Mouse (Mus musculus) liver, embryonic 15.5 days (tissue): ENCODE measurements at regions not wholly inside any gene's neighbourhood (a gene's known extent, or its start where the extent isn't known, plus 50 kb on each side); places are given as distances from the start of the nearest gene placed in this dataset.

Experiments
- ATAC-seq: fragments of 200-750 bp; cut with Nextera tagmentation; 2 replicates; pipeline ENCODE4 v1.8.0; 2017; ENCODE audit warnings: moderate number of reproducible peaks, mild to moderate bottlenecking, moderate library complexity; ENCODE audit not compliant: insufficient read depth
- H3K27ac ChIP-seq: fragments of 300-500 bp; sonication (generic); replicated peaks from 2 replicates; pipeline ENCODE4 v1.5.1; 2015; ENCODE audit warnings: mild to moderate bottlenecking, inconsistent platforms
- H3K27me3 ChIP-seq: fragments of 300-500 bp; sonication (generic); 2 replicates; pipeline ENCODE4 v1.6.1; 2015; ENCODE audit warnings: mild to moderate bottlenecking, inconsistent platforms
- H3K36me3 ChIP-seq: fragments of 300-500 bp; sonication (generic); replicated peaks from 2 replicates; pipeline ENCODE4 v1.6.1; 2015; ENCODE audit warnings: moderate library complexity, mild to moderate bottlenecking, inconsistent platforms
- H3K4me1 ChIP-seq: fragments of 300-500 bp; sonication (generic); replicated peaks from 2 replicates; pipeline ENCODE4 v1.6.1; 2015; ENCODE audit warnings: inconsistent platforms
- H3K4me2 ChIP-seq: fragments of 300-500 bp; sonication (generic); 2 replicates; pipeline ENCODE4 v1.6.1; 2015; ENCODE audit warnings: moderate library complexity, mild to moderate bottlenecking, inconsistent platforms
- H3K4me3 ChIP-seq: fragments of 300-500 bp; sonication (generic); replicated peaks from 2 replicates; pipeline ENCODE4 v1.5.1; 2015; ENCODE audit warnings: mild to moderate bottlenecking, inconsistent platforms
- H3K9ac ChIP-seq: fragments of 300-500 bp; sonication (generic); 2 replicates; pipeline ENCODE4 v1.6.1; 2015; ENCODE audit warnings: moderate library complexity, mild to moderate bottlenecking, inconsistent platforms
- H3K9me3 ChIP-seq: fragments of 300-500 bp; sonication (generic); replicated peaks from 2 replicates; pipeline ENCODE4 v1.6.1; 2016; ENCODE audit warnings: inconsistent platforms
- WGBS: fragments of 180-500 bp; shearing (Covaris S2); methylation state at CpG from one replicate; pipeline ENCODE4 v1.1.7; 2015; ENCODE audit warnings: mixed read lengths; ENCODE audit not compliant: insufficient replicate concordance; 5-methylcytosine and 5-hydroxymethylcytosine counted together

- H3K27ac ChIP-seq: no peak overlapping the region
- no peaks in the 10 kb centered on the region for H3K27me3 ChIP-seq
- H3K9ac ChIP-seq: no peak overlapping the region
- no peak overlapping the region for H3K4me3 ChIP-seq
- ATAC-seq: 0 out of 2 replicates have a peak, but pooled peaks have one; percentile 31
- H3K9me3 ChIP-seq: no peaks in the 10 kb centered on the region
- no peaks in the 10 kb centered on the region for H3K36me3 ChIP-seq
- no peaks in the 10 kb centered on the region for H3K4me1 ChIP-seq
- no peak overlapping the region for H3K4me2 ChIP-seq
Observed at GRCm38 (mm10) chr5:46578540-46579173, 721.2 kb upstream of the Lcorl start.

GRCm38 (mm10) chr5:46573869-46574268, 716.5 kb upstream of the Lcorl start:
- Histone ChIP-seq H3K27me3 (no peaks in the 10 kb centered on the region), H3K36me3 (no peaks in the 10 kb centered on the region), H3K27ac (no peak overlapping the region), H3K9me3 (no peaks in the 10 kb centered on the region), H3K4me2 (no peak overlapping the region), H3K4me3 (no peak overlapping the region), H3K4me1 (no peaks in the 10 kb centered on the region), H3K9ac (no peak overlapping the region)
- 55% methylated on average over 1 of the region's 1 CpGs for WGBS
- ATAC-seq: no peak

- Histone ChIP-seq H3K4me2 (no peak overlapping the region), H3K27ac (no peak overlapping the region), H3K36me3 (no peaks in the 10 kb centered on the region), H3K4me3 (no peak overlapping the region), H3K9ac (no peak overlapping the region), H3K27me3 (no peaks in the 10 kb centered on the region), H3K4me1 (no peaks in the 10 kb centered on the region), H3K9me3 (no peaks in the 10 kb centered on the region)
- WGBS: 69% methylated on average over 7 of the region's 7 CpGs
- no peak for ATAC-seq
Observed at GRCm38 (mm10) chr5:46573280-46573670, 715.9 kb upstream of the Lcorl start.

DNA sequence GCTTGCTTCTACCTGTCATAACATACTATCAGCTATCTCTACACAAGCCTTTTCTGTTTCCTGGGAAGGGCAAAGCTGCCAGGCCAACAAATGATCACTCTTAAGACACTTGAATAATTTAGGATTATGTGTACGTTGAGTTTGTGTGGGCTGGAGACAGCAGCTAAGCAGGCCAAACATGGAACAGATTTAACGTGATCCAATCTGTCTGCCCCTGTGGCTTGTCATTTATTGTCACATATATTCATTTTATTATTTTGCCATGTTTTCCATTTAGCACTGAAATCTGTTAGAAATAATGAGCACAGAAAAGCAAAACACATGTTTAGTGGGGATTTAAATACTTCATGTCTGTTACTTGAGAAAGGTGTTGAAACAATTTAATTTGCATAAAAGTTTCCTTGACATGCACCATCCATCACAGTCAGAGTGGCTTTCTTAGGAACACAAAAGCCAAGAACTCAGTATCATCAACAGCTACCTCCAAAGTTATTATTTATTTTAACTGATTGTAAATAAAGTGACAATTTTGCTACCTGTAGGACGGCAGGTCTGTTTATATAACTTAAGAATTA, 699.4 kb upstream of the Lcorl start:
- H3K4me2 ChIP-seq: no peak overlapping the region
- no peaks in the 10 kb centered on the region for H3K27me3 ChIP-seq
- H3K27ac ChIP-seq: no peak overlapping the region
- WGBS: 67% methylated on average over 3 of the region's 3 CpGs
- no peak overlapping the region for H3K4me3 ChIP-seq
- H3K9ac ChIP-seq: no peak overlapping the region
- H3K9me3 ChIP-seq: no peaks in the 10 kb centered on the region
- H3K36me3 ChIP-seq: no peaks in the 10 kb centered on the region
- no peaks in the 10 kb centered on the region for H3K4me1 ChIP-seq
- ATAC-seq: no peak

DNA sequence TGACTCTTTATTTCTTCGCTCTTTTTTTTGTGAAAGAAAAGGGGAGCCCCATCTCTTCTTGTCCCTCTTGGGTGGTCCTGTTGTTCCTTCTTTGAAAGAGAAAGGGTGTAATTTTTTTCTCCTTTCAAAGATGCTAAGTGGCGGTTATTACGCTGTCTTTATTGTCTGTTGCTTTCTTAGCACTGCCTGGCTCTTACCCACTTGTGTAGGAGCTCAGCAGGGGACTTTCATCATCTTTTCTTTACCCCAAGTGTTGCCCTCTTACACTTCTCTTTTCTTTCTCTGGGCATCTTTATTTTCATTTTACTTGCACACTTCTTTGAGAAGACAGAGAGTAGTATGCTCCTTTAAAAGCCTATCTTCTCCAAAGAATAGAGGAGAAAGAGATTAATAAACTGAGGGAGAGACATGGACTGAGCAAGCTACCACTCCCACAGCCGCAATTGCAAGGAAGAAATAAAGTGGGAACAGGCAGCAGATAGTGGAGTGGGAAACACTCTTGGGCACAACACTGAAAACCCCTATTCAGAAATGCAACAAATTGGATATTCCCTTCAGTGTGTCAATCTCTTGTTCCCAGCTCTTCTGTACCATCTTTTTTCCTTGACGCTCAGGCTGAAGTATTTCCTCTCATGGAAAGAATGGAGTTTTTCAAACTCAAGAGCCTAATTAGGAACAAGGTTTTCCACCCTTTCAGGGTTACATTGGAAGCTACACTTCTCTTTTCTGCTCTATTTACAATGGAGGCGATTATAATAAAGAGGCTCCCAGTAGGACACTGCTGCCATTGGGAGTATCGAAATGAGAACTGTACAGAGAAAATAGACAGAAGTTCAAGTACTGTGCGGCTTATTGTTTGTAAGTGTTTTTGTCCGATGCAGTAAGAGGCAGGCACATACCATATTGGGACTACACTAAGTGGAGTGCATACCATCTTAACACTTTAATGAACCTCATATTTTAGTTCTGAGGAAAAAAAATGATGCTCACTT, 684.2 kb upstream of the Lcorl start:
- no peak overlapping the region for H3K4me3 ChIP-seq
- no peak overlapping the region for H3K27ac ChIP-seq
- no peaks in the 10 kb centered on the region for H3K9me3 ChIP-seq
- WGBS: 69% methylated on average over 9 of the region's 9 CpGs
- no peak overlapping the region for H3K9ac ChIP-seq
- H3K36me3 ChIP-seq: no peaks in the 10 kb centered on the region
- H3K4me2 ChIP-seq: no peak overlapping the region
- no peaks in the 10 kb centered on the region for H3K27me3 ChIP-seq
- no peak for ATAC-seq
- H3K4me1 ChIP-seq: no peaks in the 10 kb centered on the region
